Mouse (Mus musculus) CD4-positive, CD25-positive, alpha-beta regulatory T cell, adult 2 months (primary cell): ENCODE results near the gene Homer3.
A peak's percentile ranks its signal among the peaks of the same experiment; 100 is the strongest.

ENCODE experiments used
- DNase-seq: peaks from one replicate; pipeline ENCODE4 v3.0.0-alpha.2; 2012; ENCODE audit warnings: low read depth, low spot score

The Homer3 gene

GRCm38 (mm10) chr8:70282603-70283135 lies at the start of gene Homer3:
Gene Homer3 (plus strand): TSS chr8:70282827.
- peak; percentile 90 for DNase-seq

GRCm38 (mm10) chr8:70233606-70234005 lies 49.0 kb upstream of the Homer3 start:
- DNase-seq = no peak

GRCm38 (mm10) chr8:70234080-70234780 lies 48.4 kb upstream of the Homer3 start, which contains the start of the genes Sugp2 and Armc6:
Gene Sugp2 (plus strand): TSS chr8:70234226.
Gene Armc6 (minus strand): TSS chr8:70234466.
- peak; percentile 99 for DNase-seq

GRCm38 (mm10) chr8:70234781-70235128 lies 47.9 kb upstream of the Homer3 start:
- DNase-seq = no peak

GRCm38 (mm10) chr8:70237842-70238241 lies 44.8 kb upstream of the Homer3 start:
- no peak for DNase-seq

- DNase-seq = peak; percentile 31
Observed at GRCm38 (mm10) chr8:70240642-70241041, 42.0 kb upstream of the Homer3 start.

GRCm38 (mm10) chr8:70246622-70247021 lies 36.0 kb upstream of the Homer3 start:
- DNase-seq = no peak

GRCm38 (mm10) chr8:70247841-70248240 lies 34.8 kb upstream of the Homer3 start:
- no peak for DNase-seq

- DNase-seq = no peak
Observed at GRCm38 (mm10) chr8:70254628-70255027, 28.0 kb upstream of the Homer3 start.

GRCm38 (mm10) chr8:70257456-70257855 lies 25.2 kb upstream of the Homer3 start:
- no peak for DNase-seq

- no peak for DNase-seq
Observed at GRCm38 (mm10) chr8:70258600-70258999, 24.0 kb upstream of the Homer3 start.

GRCm38 (mm10) chr8:70259043-70259442 lies 23.6 kb upstream of the Homer3 start:
- no peak for DNase-seq

GRCm38 (mm10) chr8:70267674-70268073 lies 15.0 kb upstream of the Homer3 start:
- DNase-seq = no peak

- DNase-seq = no peak
Observed at GRCm38 (mm10) chr8:70268311-70268710, 14.3 kb upstream of the Homer3 start.

GRCm38 (mm10) chr8:70268799-70269565 lies 13.6 kb upstream of the Homer3 start:
- peak; percentile 47 for DNase-seq

GRCm38 (mm10) chr8:70272949-70273348 lies 9.7 kb upstream of the Homer3 start:
- peak; percentile 27 for DNase-seq

- no peak for DNase-seq
Observed at GRCm38 (mm10) chr8:70274350-70274749, 8.3 kb upstream of the Homer3 start.

GRCm38 (mm10) chr8:70276476-70276875 lies 6.2 kb upstream of the Homer3 start:
- DNase-seq = no peak

- DNase-seq = no peak
Observed at GRCm38 (mm10) chr8:70278175-70278574, 4.5 kb upstream of the Homer3 start.

- DNase-seq = no peak
Observed at GRCm38 (mm10) chr8:70279266-70279665, 3.4 kb upstream of the Homer3 start.

GRCm38 (mm10) chr8:70281001-70281400 lies 1.6 kb upstream of the Homer3 start:
- DNase-seq = no peak
